Mouse (Mus musculus): Measurements from ENCODE around the gene Tcf12. TPM values are rescaled to one million over a fixed set of nuclear protein-coding genes. Genes with fewer than 3 reads are reported as not detected.

Gene Tcf12
- total RNA-seq, 2 experiments from 2014 or later, result 38.9 to 48.0 TPM

- no peak for TF ChIP-seq CTCF (IDR thresholded peaks at IDR 0.05)
- Histone ChIP-seq H3K4me3 (no peak overlapping the region), H3K27ac (no peak overlapping the region)
- intact Hi-C loops (cut with DNase I), result no loop called here
- no peak for DNase-seq (ENCODE audit: extremely low spot score in 1 of 2, low spot score in 2 of 2)
These were observed 284.3 kb downstream of the Tcf12 start for GRCm38 (mm10) chr9:71827371-71827770.

GRCm38 (mm10) chr9:71826040-71826525 lies 285.6 kb downstream of the Tcf12 start:
- Histone ChIP-seq H3K27ac (peak overlapping the region; percentile 34; the same call in 1 of the 2 replicates), H3K4me3 (0 out of 2 replicates have a peak overlapping the region, but pooled peaks have one; percentile 8)
- no peak for TF ChIP-seq CTCF (IDR thresholded peaks at IDR 0.05)
- peak; percentile 37 to 43 for DNase-seq (ENCODE audit: extremely low spot score in 1 of 2, low spot score in 2 of 2)
- intact Hi-C loops (cut with DNase I), result no loop called here

GRCm38 (mm10) chr9:71822003-71822402 lies 289.7 kb downstream of the Tcf12 start:
- intact Hi-C loops (cut with DNase I), result no loop called here
- Histone ChIP-seq H3K27ac (no peak overlapping the region), H3K4me3 (no peak overlapping the region)
- DNase-seq (ENCODE audit: extremely low spot score in 1 of 2, low spot score in 2 of 2), result no peak
- TF ChIP-seq CTCF (IDR thresholded peaks at IDR 0.05), result no peak

GRCm38 (mm10) chr9:71818453-71818852 lies 293.2 kb downstream of the Tcf12 start:
- H3K27ac ChIP-seq, result peak overlapping the region; percentile 73
- TF ChIP-seq CTCF (IDR thresholded peaks at IDR 0.05), result no peak
- intact Hi-C loops (cut with DNase I), result no loop called here

GRCm38 (mm10) chr9:71816121-71816520 lies 295.6 kb downstream of the Tcf12 start:
- TF ChIP-seq CTCF (IDR thresholded peaks at IDR 0.05), result no peak
- Histone ChIP-seq H3K4me3 (no peak overlapping the region), H3K27ac (no peak overlapping the region)
- intact Hi-C loops (cut with DNase I), result no loop called here
- DNase-seq (ENCODE audit: extremely low spot score in 1 of 2, low spot score in 2 of 2), result no peak

More at GRCm38 (mm10) chr9:71818453-71818852, 293.2 kb downstream of the Tcf12 start:
- no peak overlapping the region for H3K4me3 ChIP-seq
- DNase-seq (ENCODE audit: extremely low spot score in 1 of 2, low spot score in 2 of 2), result peak in 1 of 2 experiments; percentile 18

GRCm38 (mm10) chr9:71813565-71813964 lies 298.1 kb downstream of the Tcf12 start:
- intact Hi-C loops (cut with DNase I), result no loop called here
- Histone ChIP-seq H3K4me3 (no peak overlapping the region), H3K27ac (no peak overlapping the region)
- no peak for DNase-seq (ENCODE audit: extremely low spot score in 1 of 2, low spot score in 2 of 2)
- no peak for TF ChIP-seq CTCF (IDR thresholded peaks at IDR 0.05)

- no peak overlapping the region for H3K4me3 ChIP-seq
- DNase-seq (ENCODE audit: extremely low spot score in 1 of 2, low spot score in 2 of 2), result no peak
- intact Hi-C loops (cut with DNase I), result no loop called here
- no peak for TF ChIP-seq CTCF (IDR thresholded peaks at IDR 0.05)
- no peak overlapping the region for H3K27ac ChIP-seq
These were observed 298.8 kb downstream of the Tcf12 start for GRCm38 (mm10) chr9:71812914-71813313.

- H3K27ac ChIP-seq, result no peak overlapping the region
- peak; percentile 43 for TF ChIP-seq CTCF (IDR thresholded peaks at IDR 0.05)
- intact Hi-C loops (cut with DNase I), result no loop called here
These were observed 299.3 kb downstream of the Tcf12 start for GRCm38 (mm10) chr9:71812402-71812801.

GRCm38 (mm10) chr9:71811404-71811803 lies 300.3 kb downstream of the Tcf12 start:
- DNase-seq (ENCODE audit: extremely low spot score in 1 of 2, low spot score in 2 of 2), result no peak
- Histone ChIP-seq H3K27ac (no peak overlapping the region), H3K4me3 (no peak overlapping the region)
- intact Hi-C loops (cut with DNase I), result no loop called here
- TF ChIP-seq CTCF (IDR thresholded peaks at IDR 0.05), result no peak

More at GRCm38 (mm10) chr9:71812402-71812801, 299.3 kb downstream of the Tcf12 start:
- DNase-seq (ENCODE audit: extremely low spot score in 1 of 2, low spot score in 2 of 2), result no peak
- no peak overlapping the region for H3K4me3 ChIP-seq

GRCm38 (mm10) chr9:71810723-71811122 lies 300.9 kb downstream of the Tcf12 start:
- TF ChIP-seq CTCF (IDR thresholded peaks at IDR 0.05), result peak; percentile 30
- DNase-seq (ENCODE audit: extremely low spot score in 1 of 2, low spot score in 2 of 2), result no peak
- H3K4me3 ChIP-seq, result no peak overlapping the region
- H3K27ac ChIP-seq, result no peak overlapping the region
- intact Hi-C loops (cut with DNase I), result no loop called here

- no peak overlapping the region for H3K4me3 ChIP-seq
These were observed 302.9 kb downstream of the Tcf12 start for GRCm38 (mm10) chr9:71808640-71809254.

GRCm38 (mm10) chr9:71807801-71808200 lies 303.9 kb downstream of the Tcf12 start:
- Histone ChIP-seq H3K4me3 (no peak overlapping the region), H3K27ac (no peak overlapping the region)
- intact Hi-C loops (cut with DNase I), result no loop called here
- TF ChIP-seq CTCF (IDR thresholded peaks at IDR 0.05), result no peak
- no peak for DNase-seq (ENCODE audit: extremely low spot score in 1 of 2, low spot score in 2 of 2)

More at GRCm38 (mm10) chr9:71808640-71809254, 302.9 kb downstream of the Tcf12 start:
- H3K27ac ChIP-seq, result no peak overlapping the region
- peak; percentile 60 for TF ChIP-seq CTCF (IDR thresholded peaks at IDR 0.05)
- DNase-seq (ENCODE audit: extremely low spot score in 1 of 2, low spot score in 2 of 2), result no peak
- intact Hi-C loops (cut with DNase I), result no loop called here

- peak; percentile 67 to 79 for DNase-seq (ENCODE audit: extremely low spot score in 1 of 2, low spot score in 2 of 2)
- Histone ChIP-seq H3K27ac (no peak overlapping the region), H3K4me3 (no peak overlapping the region)
- intact Hi-C loops (cut with DNase I), result loop anchor here (1.0 kb wide), 1 partner anchor 160 kb away; no protein-coding TSS in a partner anchor
- peak; percentile 95 for TF ChIP-seq CTCF (IDR thresholded peaks at IDR 0.05)
These were observed 305.3 kb downstream of the Tcf12 start for GRCm38 (mm10) chr9:71806422-71806805.

Data from left cerebral cortex, adult 2 months (tissue).